Mouse (Mus musculus) heart, postnatal 0 days (tissue): ENCODE data around the gene 1190005I06Rik. TPM values are rescaled to one million over a fixed set of nuclear protein-coding genes. Genes with fewer than 3 reads are reported as not detected.

ENCODE experiments used
- ATAC-seq: fragments of 200-750 bp; cut with Nextera tagmentation; 2 replicates; pipeline ENCODE4 v1.8.0; 2017; ENCODE audit warnings: low read depth, moderate number of reproducible peaks, moderate library complexity; ENCODE audit not compliant: insufficient read depth
- DNase-seq: peaks from one replicate; pipeline ENCODE4 v3.0.0-alpha.2; 2016; ENCODE audit warnings: low spot score
- H3K27ac ChIP-seq: fragments of 300-500 bp; sonication (generic); 2 replicates; pipeline ENCODE4 v1.5.1; 2014; ENCODE audit warnings: low read depth, mild to moderate bottlenecking
- H3K27me3 ChIP-seq: fragments of 300-500 bp; sonication (generic); 2 replicates; pipeline ENCODE4 v1.6.1; 2014; ENCODE audit warnings: low read length, mixed read lengths; ENCODE audit not compliant: control insufficient read depth, insufficient read depth
- H3K36me3 ChIP-seq: fragments of 300-500 bp; sonication (generic); replicated peaks from 2 replicates; pipeline ENCODE4 v1.6.1; 2014; ENCODE audit warnings: low read length, mixed read lengths; ENCODE audit not compliant: control insufficient read depth, insufficient read depth
- H3K4me1 ChIP-seq: fragments of 300-500 bp; sonication (generic); 2 replicates; pipeline ENCODE4 v1.6.1; 2014; ENCODE audit warnings: antibody characterized with exemption; ENCODE audit not compliant: control insufficient read depth, insufficient read depth
- H3K4me2 ChIP-seq: fragments of 300-500 bp; sonication (generic); 2 replicates; pipeline ENCODE4 v1.6.1; 2014; ENCODE audit warnings: low read depth, mild to moderate bottlenecking, low read length, moderate library complexity
- H3K4me3 ChIP-seq: fragments of 300-500 bp; sonication (generic); 2 replicates; pipeline ENCODE4 v1.5.1; 2014; ENCODE audit warnings: low read depth, low read length
- H3K9ac ChIP-seq: fragments of 300-500 bp; sonication (generic); replicated peaks from 2 replicates; pipeline ENCODE4 v1.6.1; 2014; ENCODE audit warnings: low read depth, low read length, mixed read lengths
- H3K9me3 ChIP-seq: fragments of 300-500 bp; sonication (generic); replicated peaks from 2 replicates; pipeline ENCODE4 v1.6.1; 2016; ENCODE audit warnings: low read length; ENCODE audit not compliant: control insufficient read depth
- CTCF ChIP-seq: IDR thresholded peaks from 2 replicates; pipeline ENCODE4 v1.5.1; 2016; ENCODE audit warnings: antibody characterized with exemption, control low read depth, low read depth
- EP300 ChIP-seq: IDR thresholded peaks from 2 replicates; pipeline ENCODE4 v1.6.1; 2016; ENCODE audit warnings: antibody characterized with exemption, low read depth
- WGBS: fragments of 180-500 bp; shearing (Covaris S2); extraction: QIAGEN DNeasy Blood & Tissue Kit; methylation state at CpG from one replicate; pipeline ENCODE4 v1.1.7; 2014; 5-methylcytosine and 5-hydroxymethylcytosine counted together
- polyA plus RNA-seq: library from polyadenylated mRNA; unstranded; fragments of >200 nt; fragmentation: Nextera tagmentation; extraction: Ambion mirVana; gene quantifications from 2 replicates; pipeline ENCODE4 v1.2.1, GENCODE M21; 2015
- total RNA-seq: library from RNA; depleted of rRNA; stranded (reverse); fragments of >200 nt; gene quantifications from 2 replicates; pipeline ENCODE4 v1.2.3, GENCODE M21; 2014; ENCODE audit warnings: low replicate concordance

Gene 1190005I06Rik
- total and polyA plus RNA-seq, 2 experiments from 2014 or later = 0.80 to 9.3 TPM

DNA sequence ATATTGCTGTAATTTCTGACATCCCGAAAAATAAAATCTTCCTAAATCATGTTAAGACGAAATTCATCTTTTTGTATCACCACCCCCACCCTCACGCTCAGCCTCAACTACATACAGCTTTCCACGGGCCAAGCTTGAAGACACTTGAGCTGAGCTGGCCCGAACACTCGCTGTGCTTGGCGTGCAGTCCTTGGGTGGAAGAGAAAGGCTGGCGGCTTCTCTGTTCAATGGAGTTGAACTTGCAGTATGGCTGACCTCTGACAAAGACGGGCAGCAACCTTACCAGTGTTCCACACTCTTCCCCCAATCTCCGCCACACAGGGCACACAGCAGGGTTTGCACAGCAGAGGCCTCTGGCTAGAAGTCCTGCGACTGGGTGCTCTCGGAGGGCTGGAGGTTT, 66.1 kb downstream of the 1190005I06Rik start:
- H3K9ac ChIP-seq = no peak overlapping the region; the same call in 1 of the 2 replicates

DNA sequence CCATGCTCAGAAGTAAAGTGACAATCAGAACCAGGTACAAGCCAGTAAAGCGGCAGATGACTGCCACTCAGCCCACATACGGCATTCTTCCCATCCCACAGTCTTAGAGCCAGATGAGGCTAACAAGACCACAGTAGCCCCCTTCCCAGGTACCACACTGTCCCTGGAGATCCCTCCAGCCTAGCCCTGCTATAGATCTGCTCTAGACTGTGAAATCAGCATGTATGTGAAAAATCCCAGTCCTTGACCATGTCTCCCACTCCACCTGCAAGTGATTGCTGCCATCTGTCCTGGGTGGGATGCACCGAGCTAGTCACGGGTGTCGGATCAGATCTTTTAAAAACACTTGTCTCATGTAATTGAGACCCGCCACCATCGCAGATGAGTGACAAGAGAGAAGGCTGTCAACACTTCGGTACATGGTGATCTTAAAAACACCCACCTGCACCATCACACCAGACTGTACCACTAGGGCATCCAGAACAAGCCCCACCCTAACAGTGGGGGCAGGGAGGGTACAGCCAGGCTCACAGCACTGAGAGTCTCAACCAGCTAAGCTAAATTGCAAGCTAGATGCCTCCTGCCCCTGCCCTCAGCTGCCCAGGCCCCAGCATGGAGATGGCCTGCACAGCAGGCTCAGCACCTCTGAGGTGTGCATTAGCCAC, 67.0 kb downstream of the 1190005I06Rik start:
- no peak overlapping the region for H3K4me3 ChIP-seq
- H3K4me1 ChIP-seq = no peaks in the 10 kb centered on the region
- H3K9ac ChIP-seq = no peak overlapping the region
- no peak overlapping the region for H3K27ac ChIP-seq
- no peak for DNase-seq
- no peak for ATAC-seq
- WGBS = 76% methylated on average over 8 of the region's 8 CpGs
- TF ChIP-seq CTCF = no peak
- TF ChIP-seq EP300 = no peak
- no peak overlapping the region for H3K4me2 ChIP-seq
- H3K27me3 ChIP-seq = no peaks in the 10 kb centered on the region
- peaks cover 73% of the 10 kb centered on the region for H3K36me3 ChIP-seq
- H3K9me3 ChIP-seq = no peaks in the 10 kb centered on the region

More for the DNA sequence above, 66.1 kb downstream of the 1190005I06Rik start:
- 90% methylated on average over 12 of the region's 12 CpGs for WGBS
- no peaks in the 10 kb centered on the region for H3K27me3 ChIP-seq
- no peak for DNase-seq
- H3K36me3 ChIP-seq = peaks cover 69% of the 10 kb centered on the region
- no peaks in the 10 kb centered on the region for H3K9me3 ChIP-seq
- TF ChIP-seq CTCF (no peak), EP300 (no peak)
- no peak for ATAC-seq
- no peak overlapping the region for H3K4me3 ChIP-seq
- no peak overlapping the region for H3K4me2 ChIP-seq
- no peak overlapping the region for H3K27ac ChIP-seq
- no peaks in the 10 kb centered on the region for H3K4me1 ChIP-seq

GRCm38 (mm10) chr8:120577821-120578220, 69.6 kb downstream of the 1190005I06Rik start:
- Histone ChIP-seq H3K9me3 (no peaks in the 10 kb centered on the region), H3K36me3 (peaks cover 86% of the 10 kb centered on the region), H3K4me2 (no peak overlapping the region), H3K4me3 (no peak overlapping the region), H3K4me1 (no peaks in the 10 kb centered on the region), H3K27ac (no peak overlapping the region), H3K27me3 (no peaks in the 10 kb centered on the region), H3K9ac (no peak overlapping the region)
- no peak for DNase-seq
- 93% methylated on average over 17 of the region's 17 CpGs for WGBS
- TF ChIP-seq EP300 = no peak
- TF ChIP-seq CTCF = no peak
- ATAC-seq = no peak

- no peak overlapping the region for H3K4me2 ChIP-seq
- ATAC-seq = no peak
- WGBS = 61% methylated on average over 9 of the region's 9 CpGs
- H3K27ac ChIP-seq = no peak overlapping the region
- no peak for DNase-seq
- no peak overlapping the region for H3K4me3 ChIP-seq
- no peaks in the 10 kb centered on the region for H3K9me3 ChIP-seq
- no peak overlapping the region for H3K9ac ChIP-seq
- no peaks in the 10 kb centered on the region for H3K27me3 ChIP-seq
- no peak for TF ChIP-seq CTCF
- TF ChIP-seq EP300 = no peak
- H3K4me1 ChIP-seq = no peaks in the 10 kb centered on the region
- H3K36me3 ChIP-seq = peaks cover 97% of the 10 kb centered on the region
These were observed 71.6 kb downstream of the 1190005I06Rik start for GRCm38 (mm10) chr8:120575801-120576200.

- Histone ChIP-seq H3K9me3 (no peaks in the 10 kb centered on the region), H3K4me2 (no peak overlapping the region), H3K4me3 (no peak overlapping the region), H3K27ac (no peak overlapping the region), H3K36me3 (peaks cover 93% of the 10 kb centered on the region), H3K9ac (no peak overlapping the region), H3K4me1 (no peaks in the 10 kb centered on the region), H3K27me3 (no peaks in the 10 kb centered on the region)
- TF ChIP-seq CTCF (no peak), EP300 (no peak)
- 57% methylated on average over 19 of the region's 19 CpGs for WGBS
- ATAC-seq = no peak
- no peak for DNase-seq
These were observed 72.5 kb downstream of the 1190005I06Rik start for GRCm38 (mm10) chr8:120574941-120575340.

DNA sequence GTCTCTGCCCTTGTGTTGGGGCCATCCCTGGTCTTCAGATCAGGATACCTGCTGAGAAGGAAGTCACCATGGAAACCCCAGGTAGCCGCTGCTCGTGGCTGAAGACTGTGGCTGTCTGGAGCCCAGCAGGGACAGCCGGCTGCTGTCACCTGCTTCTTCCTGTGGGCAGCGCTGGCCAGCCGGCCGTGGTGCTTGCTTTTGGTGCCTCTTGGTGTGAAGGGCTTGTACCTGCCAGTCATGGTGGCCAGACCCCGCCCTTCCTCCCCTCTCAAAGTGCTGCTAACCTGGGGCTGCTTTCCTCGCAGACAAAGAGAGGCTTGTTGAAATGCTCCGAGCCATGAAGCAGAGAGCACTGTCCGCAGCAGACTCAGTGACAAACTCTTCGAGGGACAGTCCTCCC, 73.6 kb downstream of the 1190005I06Rik start:
- no peak overlapping the region for H3K4me2 ChIP-seq
- no peak overlapping the region for H3K9ac ChIP-seq
- no peak overlapping the region for H3K27ac ChIP-seq
- TF ChIP-seq EP300 = no peak
- H3K4me1 ChIP-seq = no peaks in the 10 kb centered on the region
- no peak overlapping the region for H3K4me3 ChIP-seq
- WGBS = 87% methylated on average over 11 of the region's 11 CpGs
- no peaks in the 10 kb centered on the region for H3K27me3 ChIP-seq
- no peaks in the 10 kb centered on the region for H3K9me3 ChIP-seq
- DNase-seq = no peak
- no peak for ATAC-seq
- H3K36me3 ChIP-seq = peaks cover 93% of the 10 kb centered on the region
